Mouse (Mus musculus): ENCODE measurements around the gene Zbtb8os. TPM values are rescaled to one million over a fixed set of nuclear protein-coding genes. Genes with fewer than 3 reads are reported as not detected.
"Not testable (repeated sequence)": the region's sequence is repeated elsewhere in the genome, so short reads cannot be mapped to it uniquely, and the experiment has no call there.

Gene Zbtb8os
- total RNA-seq, 2 experiments from 2014 or later: 24.6 to 28.4 TPM

DNA sequence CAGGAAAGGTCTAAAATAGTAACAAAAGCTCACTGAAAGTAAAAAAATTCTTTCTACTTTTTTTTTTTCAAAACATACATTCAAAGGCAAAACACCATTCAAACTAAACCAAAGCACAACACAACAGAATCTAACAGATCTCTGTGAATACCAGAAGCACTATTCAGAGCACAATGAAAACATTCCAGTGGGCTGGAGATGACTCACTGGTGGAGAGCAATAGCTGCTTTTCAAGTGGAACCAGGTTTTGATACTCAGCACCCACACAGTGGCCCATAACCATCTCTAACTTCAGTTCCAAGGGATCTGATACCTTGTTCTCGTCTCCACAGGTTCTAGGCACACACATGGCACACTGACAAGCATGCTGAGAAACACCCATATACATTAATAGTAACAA, 10.7 kb upstream of the Zbtb8os start:
- no peak for DNase-seq (ENCODE audit: low spot score in 2 of 2)
- intact Hi-C loops (cut with DNase I): no loop called here

DNA sequence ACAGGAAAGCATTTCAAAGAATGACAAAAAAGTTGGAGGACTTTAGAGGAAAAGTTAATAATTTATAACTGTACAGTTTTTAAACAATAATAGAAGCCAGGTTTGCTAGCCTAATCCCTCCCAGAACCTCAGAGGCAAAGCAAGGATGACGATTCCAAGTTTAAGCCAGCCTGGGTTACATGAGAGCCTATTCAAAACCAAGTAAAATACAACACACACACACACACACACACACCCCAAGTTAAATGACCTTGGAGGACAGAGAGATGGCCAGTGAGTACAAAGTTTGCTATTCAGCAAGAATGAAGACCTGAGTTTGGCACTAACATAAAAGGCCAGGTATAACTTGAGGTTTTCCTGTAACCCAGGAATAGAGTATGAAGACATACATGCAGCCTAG, 9.3 kb upstream of the Zbtb8os start:
- intact Hi-C loops (cut with DNase I): no loop called here
- DNase-seq (ENCODE audit: low spot score in 2 of 2): no peak

DNA sequence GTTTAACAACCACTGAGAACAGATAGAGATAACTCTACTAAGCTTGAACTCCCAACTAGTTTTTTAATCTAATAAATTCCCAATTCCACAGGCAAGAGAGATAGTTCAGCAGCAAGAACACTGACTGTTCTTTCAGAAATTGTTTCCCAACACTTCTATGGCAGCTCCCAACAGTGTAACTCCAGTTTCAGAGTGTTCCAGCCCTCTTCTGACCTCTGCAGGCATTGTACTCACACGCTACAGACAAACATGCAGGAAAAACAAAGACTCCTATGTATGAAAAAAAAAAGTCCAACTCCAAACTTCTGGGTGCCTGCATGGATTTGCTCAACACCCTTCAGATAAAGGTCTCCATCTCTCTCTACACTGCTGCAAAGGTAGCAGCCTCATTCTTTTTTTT, 2.6 kb upstream of the Zbtb8os start:
- intact Hi-C loops (cut with DNase I): no loop called here
- no peak for DNase-seq (ENCODE audit: low spot score in 2 of 2)

DNA sequence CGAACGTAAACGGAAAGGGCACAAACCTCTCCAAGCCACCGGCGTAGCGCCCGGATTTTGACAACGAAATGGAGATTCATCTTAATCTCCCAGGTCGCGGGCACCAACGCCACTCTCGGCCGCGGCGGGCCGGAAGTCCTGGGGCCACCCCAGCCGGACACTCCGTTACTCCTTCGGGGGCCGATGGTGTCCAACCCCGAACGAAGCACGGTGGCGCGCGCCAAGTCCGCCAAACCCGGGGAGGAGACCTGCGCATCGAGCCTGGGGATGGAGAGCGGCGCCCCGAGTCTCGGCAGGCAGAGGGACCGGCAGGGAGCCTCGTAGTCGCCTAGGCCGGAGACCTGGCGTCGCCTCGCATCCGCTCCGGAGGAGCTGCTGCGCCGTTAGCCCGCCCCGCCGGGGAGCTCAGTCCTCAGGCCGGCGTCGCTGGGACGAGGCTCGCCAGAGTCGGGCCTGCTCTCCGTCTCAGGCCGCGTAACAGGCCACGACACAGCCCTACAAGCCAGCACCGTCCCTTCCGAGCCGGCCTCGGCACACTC, 749 bp upstream of the Zbtb8os start:
- intact Hi-C loops (cut with DNase I): loop anchor here (1.0 to 5.0 kb wide), 2 partner anchors 128 to 145 kb away; partner anchors contain the start of genes Bsdc1, S100pbp and Yars
- no peak for DNase-seq (ENCODE audit: low spot score in 2 of 2)

DNA sequence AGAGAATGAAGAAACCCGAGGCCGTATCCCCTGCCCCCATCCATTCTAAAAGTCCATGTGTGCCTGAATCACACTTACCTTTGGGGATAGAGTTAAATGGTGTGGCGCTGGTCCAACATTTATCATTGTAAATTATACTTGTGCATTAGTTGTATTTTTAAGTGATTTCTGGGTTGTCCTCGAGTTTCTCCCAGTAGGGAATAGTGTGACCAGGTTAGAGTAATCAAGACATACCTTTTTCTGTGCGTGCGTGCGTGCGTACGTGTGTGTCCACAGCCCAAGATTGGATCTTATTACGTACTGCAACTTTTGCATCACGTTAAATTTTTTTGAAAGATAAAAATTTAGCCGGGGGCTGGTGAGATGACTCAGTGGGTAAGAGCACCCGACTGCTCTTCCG, 796 bp downstream of the Zbtb8os start:
- DNase-seq (ENCODE audit: low spot score in 2 of 2): peak in 1 of 2 experiments; percentile 7
- intact Hi-C loops (cut with DNase I): loop anchor here (5.0 kb wide), 1 partner anchor 126 kb away; the partner anchor contains the start of gene Bsdc1

DNA sequence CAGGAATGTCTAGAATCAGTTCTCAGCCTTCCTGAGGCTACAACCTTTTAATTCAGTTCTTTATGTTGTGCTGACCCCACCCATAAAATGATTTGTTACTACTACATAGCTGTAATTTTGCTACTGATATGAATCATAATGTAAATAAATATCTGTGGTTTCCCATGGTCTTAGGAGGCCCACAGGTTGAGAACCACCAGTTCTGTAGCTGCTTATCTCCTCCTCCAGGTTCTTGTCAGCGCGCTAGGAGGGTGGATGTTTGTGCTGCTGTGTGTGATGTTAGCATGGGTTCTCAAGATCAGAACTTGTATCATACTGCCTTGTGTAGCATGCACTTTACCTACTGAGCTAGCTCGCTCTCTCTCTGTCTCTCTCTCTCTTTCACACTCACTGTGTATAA, 4.2 kb downstream of the Zbtb8os start:
- no peak for DNase-seq (ENCODE audit: low spot score in 2 of 2)
- intact Hi-C loops (cut with DNase I): loop anchor here (5.0 kb wide), 1 partner anchor 123 kb away; the partner anchor contains the start of gene Bsdc1

DNA sequence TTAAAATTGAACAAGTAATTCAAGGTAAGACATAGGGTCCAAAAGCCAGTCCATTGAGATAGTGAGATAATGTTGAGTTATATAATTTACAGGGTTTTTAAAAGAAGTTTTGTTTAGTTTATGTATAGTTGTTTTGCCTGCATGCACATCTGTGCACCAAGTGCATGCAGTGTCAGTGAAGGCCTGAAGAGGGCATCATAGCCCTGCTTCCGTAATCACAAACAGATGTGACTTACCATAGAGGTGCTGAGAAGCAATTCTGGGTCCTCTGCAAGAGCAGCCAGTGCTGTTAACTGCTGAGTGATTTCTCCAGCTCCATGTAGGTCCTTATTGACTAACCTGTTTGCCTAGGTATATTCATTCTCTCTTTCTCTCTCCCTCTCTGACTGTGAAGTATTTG, 6.4 kb downstream of the Zbtb8os start:
- DNase-seq (ENCODE audit: low spot score in 2 of 2): no peak
- intact Hi-C loops (cut with DNase I): no loop called here

DNA sequence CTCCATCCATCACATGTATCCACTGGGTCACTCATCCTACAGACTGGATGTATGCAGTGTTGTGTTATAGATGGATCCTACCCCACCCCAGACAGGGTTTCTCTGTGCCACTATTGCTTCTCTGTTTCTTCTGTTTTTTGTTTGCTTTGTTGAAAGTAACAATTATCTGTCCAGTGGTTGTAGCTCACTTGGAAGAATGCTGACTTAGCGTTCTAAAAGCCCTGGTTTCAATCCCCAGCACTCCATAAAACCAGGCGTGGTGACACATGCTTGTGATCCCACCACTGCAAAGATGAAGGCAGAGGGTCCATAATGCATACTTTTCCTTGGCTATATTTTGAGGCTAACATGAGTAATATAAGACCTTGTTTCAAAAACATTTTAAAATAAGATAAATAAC, 7.2 kb downstream of the Zbtb8os start:
- no peak for DNase-seq (ENCODE audit: low spot score in 2 of 2)
- intact Hi-C loops (cut with DNase I): no loop called here

DNA sequence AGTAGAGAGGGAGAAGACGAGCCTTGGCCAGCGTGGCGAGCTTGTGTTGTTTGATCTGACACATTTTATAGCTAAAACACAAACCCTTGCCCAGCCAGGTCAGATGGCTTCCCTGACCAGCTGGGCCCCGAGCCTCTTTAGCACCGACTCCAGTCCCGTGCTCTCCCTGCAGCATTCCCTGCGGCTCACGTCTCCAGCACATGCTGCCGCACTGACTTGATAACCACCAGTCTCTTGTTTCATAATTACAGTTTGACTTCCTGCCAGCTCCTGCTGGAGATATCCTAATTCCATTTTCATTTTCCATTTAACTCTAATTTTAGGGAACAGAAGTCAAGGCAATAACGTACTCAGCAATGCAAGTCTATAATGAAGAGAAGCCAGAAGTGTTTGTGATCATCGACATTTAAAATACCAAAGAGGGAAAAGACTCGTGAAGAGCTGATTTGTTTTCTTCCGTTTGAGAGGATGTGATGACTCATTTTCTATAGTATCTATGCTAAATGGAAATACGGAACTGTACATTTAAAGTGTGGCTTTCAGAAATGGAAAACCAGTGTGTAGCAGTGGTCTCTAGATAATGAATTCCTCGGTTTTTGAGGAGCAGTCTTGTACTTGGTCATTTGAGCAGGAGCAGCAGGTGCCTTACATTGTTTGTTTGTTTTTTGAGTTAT, 11.1 kb downstream of the Zbtb8os start:
- intact Hi-C loops (cut with DNase I): no loop called here
- peak; percentile 17 to 47 for DNase-seq (ENCODE audit: low spot score in 2 of 2)

DNA sequence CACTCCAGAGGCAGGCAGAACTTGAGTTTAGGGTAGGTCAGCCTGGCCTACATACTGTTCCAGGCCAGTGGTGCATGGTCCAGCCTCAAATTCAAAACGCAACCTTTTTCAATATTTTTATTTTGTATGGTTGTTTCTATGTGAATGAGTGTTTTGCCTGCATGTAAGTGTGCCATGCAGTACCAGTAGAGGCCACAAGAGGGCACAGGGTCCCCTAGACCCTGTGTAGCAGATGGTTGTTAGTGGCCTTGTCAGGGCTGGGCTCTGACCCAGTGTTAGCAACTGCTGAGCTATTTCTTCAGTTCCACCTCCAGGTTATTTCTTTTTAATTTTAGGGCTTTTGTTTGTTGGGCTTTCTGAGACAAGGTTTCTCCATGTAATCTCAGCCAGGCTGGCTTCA, 15.1 kb downstream of the Zbtb8os start:
- intact Hi-C loops (cut with DNase I): loop anchor here (1.0 kb wide), 1 partner anchor 105 kb away; no protein-coding TSS in a partner anchor
- DNase-seq (ENCODE audit: low spot score in 2 of 2): peak; percentile 31 to 57

DNA sequence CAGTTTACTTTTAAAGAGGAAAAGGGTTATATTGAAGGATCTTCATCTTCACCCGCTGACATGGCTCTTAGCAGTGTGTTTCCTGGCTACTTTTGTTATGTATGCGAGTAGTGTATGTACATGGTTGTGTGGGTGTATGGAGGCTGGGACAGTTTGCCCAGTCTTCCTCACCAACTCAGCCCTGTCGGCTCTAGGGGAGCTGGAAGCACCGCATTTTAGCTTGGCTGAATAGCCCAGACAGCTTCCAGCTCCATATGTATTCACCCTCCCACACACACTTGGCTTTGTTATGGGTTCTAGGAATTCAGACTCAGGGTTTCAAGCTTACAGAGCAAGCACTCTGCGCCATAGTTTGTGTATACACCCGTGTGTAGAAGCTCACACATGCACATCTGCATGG, 15.6 kb downstream of the Zbtb8os start:
- intact Hi-C loops (cut with DNase I): no loop called here
- DNase-seq (ENCODE audit: low spot score in 2 of 2): peak; percentile 61 to 69

DNA sequence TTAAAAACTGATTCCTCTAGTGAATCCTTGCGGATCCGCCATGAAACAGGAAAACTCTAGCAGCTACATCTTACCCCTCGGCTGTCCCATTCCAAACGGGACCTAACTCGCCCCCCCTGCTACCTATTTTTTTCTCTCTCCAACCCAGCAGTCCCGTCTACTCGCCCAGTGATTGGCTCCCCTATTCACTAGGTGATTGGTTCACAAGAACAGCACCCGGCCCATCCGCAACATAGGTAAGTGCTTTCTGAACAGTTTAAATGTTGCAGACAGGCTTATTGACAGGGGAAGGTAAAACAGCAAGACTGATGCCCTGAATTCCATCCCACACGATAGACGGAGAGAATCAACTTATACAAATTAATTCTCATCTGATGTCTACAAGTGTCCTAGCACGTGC, 17.7 kb downstream of the Zbtb8os start:
- no peak for DNase-seq (ENCODE audit: low spot score in 2 of 2)
- intact Hi-C loops (cut with DNase I): no loop called here

DNA sequence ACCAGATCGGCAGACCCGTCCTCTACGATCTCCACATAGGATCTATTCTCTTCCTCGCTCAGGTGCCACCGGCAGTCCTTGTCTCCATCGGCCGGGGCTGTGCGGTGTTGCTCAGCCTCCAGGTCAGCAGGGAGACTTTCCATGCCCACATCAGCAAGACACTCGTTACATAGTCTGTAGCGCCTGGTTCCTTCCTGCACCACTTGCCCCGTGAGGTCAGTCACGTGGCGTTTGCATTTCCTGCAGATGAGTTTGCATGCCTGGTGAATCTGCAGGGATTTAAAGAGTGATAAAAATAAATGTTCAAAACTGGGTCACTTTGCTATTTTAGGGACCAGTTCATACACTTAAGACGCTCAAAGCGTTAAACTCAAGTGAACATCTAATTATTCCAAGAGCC, 18.7 kb downstream of the Zbtb8os start:
- intact Hi-C loops (cut with DNase I): no loop called here
- DNase-seq (ENCODE audit: low spot score in 2 of 2): peak in 1 of 2 experiments; percentile 17

DNA sequence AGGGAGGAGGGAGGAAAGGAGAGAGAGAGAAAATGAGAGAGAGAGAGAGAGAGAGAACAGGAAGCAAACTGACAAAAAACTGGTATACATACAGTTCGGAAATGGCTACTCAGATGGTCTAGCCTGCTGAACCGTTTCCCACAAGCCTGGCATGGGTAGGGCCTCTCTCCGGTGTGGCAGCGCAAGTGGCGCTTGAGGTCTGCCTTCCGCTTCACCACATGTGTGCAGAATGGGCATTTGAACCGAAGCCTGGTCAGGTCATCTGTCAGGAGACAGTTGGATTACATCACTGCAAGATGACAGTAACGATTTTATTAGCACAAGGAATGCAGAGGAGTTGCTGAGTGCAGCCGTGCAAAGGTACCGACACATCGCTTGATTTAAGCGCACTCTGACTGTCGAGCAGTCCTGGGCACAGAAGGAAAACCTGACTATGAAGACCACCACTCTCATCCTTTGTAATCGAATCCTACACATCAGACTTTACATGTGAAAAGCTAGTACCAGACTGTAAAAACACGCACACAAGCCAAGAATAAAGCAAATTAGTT, 22.2 kb downstream of the Zbtb8os start:
- intact Hi-C loops (cut with DNase I): no loop called here
- no peak for DNase-seq (ENCODE audit: low spot score in 2 of 2)

DNA sequence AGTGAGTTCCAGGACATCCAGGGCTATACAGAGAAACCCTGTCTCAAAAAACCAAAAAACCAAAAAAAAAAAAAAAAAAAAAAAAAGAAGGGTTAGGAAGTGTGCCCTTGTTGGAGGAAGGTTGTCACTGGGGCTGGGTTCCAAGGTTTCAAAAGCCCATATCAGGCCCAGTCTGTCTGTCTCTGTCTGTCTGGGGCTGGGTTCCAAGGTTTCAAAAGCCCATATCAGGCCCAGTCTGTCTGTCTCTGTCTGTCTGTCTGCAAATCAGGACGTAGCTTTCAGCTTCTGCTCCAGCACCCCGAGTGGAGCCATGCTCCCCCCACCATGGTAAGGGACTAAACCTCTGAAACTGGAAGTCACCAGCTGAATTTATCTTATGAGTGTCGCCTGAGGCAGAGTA, 26.7 kb downstream of the Zbtb8os start:
- intact Hi-C loops (cut with DNase I); DNase-seq (ENCODE audit: low spot score in 2 of 2): not testable (repeated sequence)

DNA sequence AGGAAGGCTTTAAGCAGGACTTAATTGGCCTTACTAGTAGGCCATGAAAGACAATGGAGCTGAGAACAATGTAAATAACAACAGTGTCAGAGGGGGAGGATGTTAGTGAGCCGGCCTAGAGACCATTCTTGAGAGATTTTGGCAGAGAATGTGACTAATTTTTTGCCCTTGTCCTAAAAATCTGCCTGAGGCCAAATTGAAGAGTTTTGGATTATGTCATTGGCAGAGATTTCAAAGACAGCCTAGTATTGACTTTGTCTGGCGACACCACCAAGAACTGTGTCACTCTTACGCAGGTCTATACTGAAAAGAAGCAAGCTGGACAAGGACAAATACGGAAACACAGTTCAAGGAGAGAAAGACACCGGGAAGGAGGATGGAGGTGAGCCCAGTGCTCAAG, 27.3 kb downstream of the Zbtb8os start:
- intact Hi-C loops (cut with DNase I): no loop called here
- no peak for DNase-seq (ENCODE audit: low spot score in 2 of 2)

DNA sequence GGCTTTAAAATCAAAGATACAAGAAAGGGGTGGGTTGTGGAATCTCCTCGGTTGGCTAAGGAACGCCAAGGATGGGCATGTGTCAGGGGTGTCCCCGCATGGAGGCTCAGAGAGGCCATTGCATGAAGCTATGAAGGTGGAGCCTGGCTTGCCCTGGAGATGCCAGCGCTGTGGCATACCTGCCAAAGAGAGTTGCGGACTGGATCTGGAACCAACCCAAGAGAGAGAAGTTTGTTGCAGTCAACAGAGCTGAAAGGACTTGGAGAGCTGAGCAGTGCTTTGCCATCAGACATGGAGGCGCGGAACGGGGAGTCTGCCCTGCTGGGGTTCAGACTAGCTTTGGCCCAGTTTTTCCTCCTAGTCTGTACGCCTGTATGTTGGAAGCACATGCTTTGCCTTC, 28.0 kb downstream of the Zbtb8os start:
- DNase-seq (ENCODE audit: low spot score in 2 of 2): no peak
- intact Hi-C loops (cut with DNase I): no loop called here

DNA sequence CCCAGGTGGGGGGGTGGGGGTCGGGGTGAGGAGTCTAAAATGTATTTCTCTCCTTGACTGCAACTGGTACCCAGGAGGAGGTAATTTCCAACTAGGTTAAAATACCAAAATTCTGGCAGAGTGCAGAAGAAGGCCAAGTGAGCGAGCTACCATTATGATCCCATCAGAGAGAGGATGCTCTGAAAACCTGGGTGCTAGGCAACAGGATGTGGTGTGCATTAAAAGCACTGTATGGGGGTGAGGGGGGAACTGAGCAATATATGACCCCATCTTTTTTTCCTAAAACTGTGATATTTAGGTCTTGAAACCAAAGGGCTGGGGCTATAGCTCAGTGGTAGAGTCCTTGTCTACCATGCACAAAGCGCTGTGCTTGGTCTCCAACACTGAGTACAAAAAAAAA, 28.9 kb downstream of the Zbtb8os start:
- intact Hi-C loops (cut with DNase I): no loop called here
- DNase-seq (ENCODE audit: low spot score in 2 of 2): no peak

DNA sequence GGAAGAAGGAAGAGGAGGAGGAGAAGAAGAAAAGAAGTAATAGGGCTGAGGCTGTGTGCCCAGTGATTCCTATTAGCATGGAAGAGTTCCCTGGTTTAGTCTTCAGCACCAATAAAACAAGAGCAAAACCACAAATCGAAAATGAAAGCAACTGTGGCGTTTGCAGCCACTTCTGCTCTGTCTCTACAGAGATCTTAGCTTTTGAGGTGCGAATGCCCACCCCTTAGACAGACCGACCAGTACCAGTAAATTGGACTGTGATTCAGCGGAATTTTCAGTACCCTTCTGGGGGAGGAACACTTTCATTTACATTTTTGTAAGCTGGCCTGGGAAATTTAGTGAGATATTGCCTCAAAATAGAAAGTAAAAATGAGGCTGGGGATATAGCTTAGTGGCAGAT, 29.7 kb downstream of the Zbtb8os start:
- intact Hi-C loops (cut with DNase I): no loop called here
- DNase-seq (ENCODE audit: low spot score in 2 of 2): no peak

DNA sequence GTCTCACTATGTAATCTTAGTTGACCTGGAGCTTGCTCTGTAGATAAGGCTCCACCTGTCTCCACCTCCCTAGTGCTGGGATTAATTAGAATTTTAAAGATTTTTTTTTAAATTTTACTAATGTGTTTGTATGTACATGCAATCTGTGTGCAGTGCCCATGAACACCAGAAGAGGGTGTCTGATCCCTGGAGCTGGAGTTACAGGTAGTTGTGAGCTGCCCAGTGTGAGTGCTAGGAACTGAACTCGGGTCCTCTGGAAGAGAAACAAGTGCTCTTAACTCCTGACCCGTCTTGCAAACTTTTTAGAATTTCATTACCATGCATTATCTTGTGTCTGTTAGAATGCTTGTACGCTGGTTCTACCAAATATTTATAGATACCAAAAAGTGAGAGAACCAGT, 35.9 kb downstream of the Zbtb8os start:
- intact Hi-C loops (cut with DNase I): no loop called here
- DNase-seq (ENCODE audit: low spot score in 2 of 2): no peak
